Mouse (Mus musculus) brain, embryonic 14.5 days (tissue): ENCODE results near the gene Armc9.

Experiments used
- CTCF ChIP-seq: fragments of 200-500 bp; IDR thresholded peaks from 2 replicates; pipeline ENCODE4 v1.5.1; 2012; ENCODE audit warnings: inconsistent platforms, mild to moderate bottlenecking, moderate library complexity, borderline replicate concordance; ENCODE audit not compliant: insufficient read depth, insufficient read length; ENCODE audit errors: extremely low read depth
- POLR2A ChIP-seq: fragments of 200-500 bp; IDR thresholded peaks from 2 replicates; pipeline ENCODE4 v1.6.1; 2012; ENCODE audit warnings: mild to moderate bottlenecking, inconsistent platforms, borderline replicate concordance; ENCODE audit not compliant: poor library complexity, insufficient read depth, insufficient read length, severe bottlenecking; ENCODE audit errors: extremely low read depth

GRCm38 (mm10) chr1:86240959-86241358 lies 86.4 kb downstream of the Armc9 start:
- TF ChIP-seq CTCF (no peak), POLR2A (no peak)
